Mouse (Mus musculus): ENCODE measurements around the gene Stk16. TPM values are rescaled to one million over a fixed set of nuclear protein-coding genes. Genes with fewer than 3 reads are reported as not detected.

The Stk16 gene
- total RNA-seq, 2 experiments from 2014 or later = 47.4 to 49.0 TPM

DNA sequence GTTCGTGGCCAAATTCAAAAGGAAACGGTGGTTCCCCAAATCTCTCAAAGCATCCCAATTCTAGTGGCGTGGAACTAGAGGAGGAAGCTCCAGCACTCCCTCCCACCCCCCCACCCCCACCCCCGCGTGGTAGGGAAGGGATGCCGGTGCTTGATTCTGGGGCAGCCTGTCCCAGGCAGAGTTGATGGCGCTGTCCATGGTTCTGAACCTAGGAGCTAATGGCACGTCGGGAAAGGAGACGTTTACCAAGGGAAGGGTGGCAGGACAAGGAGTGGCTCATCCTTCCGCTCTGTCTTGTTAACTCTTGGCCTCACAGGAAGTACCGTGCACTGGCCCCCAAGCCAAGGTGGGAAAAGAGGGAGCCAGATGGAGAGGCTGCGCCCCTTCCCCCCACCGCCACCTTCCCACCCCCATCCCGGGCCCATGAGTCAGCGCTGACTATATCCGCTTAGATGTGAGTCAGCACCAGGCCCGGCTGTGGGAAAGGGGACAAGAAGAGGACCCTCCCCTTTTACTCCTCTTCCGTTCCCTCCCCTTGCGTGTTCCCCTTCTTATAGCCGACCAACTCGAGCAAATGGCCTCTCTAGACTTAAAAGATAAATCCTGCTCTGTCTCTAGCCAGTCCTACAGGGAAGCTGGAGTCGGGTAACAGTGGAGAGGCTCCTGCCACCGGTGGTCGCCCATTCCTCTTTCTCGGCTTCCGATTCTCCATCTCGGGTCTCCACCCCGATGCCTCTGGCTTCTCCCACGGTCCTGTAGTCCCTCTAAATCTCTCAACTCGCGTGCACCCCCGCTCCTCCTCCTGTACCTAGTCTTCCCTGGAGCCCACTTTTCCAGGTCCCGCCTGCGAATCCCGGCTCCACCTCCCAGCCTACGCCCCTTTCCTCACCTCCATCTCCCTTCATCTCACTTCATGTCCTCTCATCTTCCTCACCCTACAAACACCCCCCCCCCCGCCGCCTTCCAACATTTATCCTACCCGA lies 52.6 kb downstream of the Stk16 start:
- DNase-seq (ENCODE audit: low spot score in 2 of 2) = peak in 1 of 2 experiments; percentile 77

DNA sequence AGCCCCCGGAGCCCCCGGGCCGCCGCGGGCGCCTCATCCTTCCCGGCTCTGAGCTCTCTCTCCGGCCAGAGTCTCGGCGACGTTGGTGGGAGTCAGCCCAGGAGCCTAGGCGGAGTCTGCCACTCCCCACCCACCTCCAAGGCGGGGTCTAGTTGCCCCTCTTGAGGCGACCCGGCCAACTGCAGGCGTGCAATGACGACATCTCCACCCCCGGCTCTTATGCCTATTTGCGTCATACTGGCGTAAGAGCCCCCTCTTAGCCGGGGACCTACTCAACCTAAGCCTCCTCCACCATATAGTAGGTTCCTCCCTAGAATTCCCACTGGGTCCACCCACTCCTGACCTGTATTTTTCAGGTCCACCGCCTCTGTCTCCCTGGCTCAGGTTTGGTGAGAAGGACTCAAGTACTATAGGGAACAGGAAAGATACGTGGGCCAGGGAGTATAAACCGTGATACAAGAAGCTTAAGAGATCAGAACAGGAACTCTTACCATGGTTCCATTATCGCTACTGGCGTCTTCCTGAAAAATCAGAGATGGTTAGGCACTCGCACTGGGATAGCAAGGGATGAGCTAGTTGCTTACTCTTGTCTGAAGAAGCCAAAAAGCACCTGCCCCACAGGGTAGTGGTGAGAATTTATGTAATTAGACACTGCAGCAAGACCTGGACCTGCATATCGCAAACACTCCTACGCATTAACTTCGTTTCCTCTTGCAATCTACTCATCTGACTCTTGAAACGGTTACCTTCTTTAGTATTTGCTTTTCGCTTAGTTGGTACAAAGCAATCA lies 53.6 kb downstream of the Stk16 start, which contains the start of gene Ptprn:
TSS of gene Ptprn (minus strand) at position 412 of the 790 bp plus-strand sequence.
- DNase-seq (ENCODE audit: low spot score in 2 of 2) = no peak

Small RNA genes within 50 kb of the gene (microRNA-seq; reads per million reads assigned to microRNA genes)
- not detected for gene Gm27943

Other genes with a start within 250 kb of the Stk16 start
- 1 to 10 TPM; 3.5 to 5.3 TPM for gene Nhej1, start 85.6 kb upstream of the Stk16 start, total RNA-seq (2021)
- under 1 TPM; 0.16 to 0.39 TPM for gene Slc23a3, start 76.9 kb upstream of the Stk16 start, total RNA-seq (2021)
- gene Cnppd1, start 68.1 kb upstream of the Stk16 start, total RNA-seq (2021) = 10 to 100 TPM; 29.1 to 29.7 TPM
- gene Retreg2, start 68.1 kb upstream of the Stk16 start, total RNA-seq (2021) = 10 to 100 TPM; 31.3 to 31.5 TPM
- gene Zfand2b, start 42.2 kb upstream of the Stk16 start, total RNA-seq (2021) = 10 to 100 TPM; 15.6 to 17.5 TPM
- 10 to 100 TPM; 29.8 to 31.8 TPM for gene Abcb6, start 30.4 kb upstream of the Stk16 start, total RNA-seq (2021)
- 10 to 100 TPM in 1 of 2 experiments, 1 to 10 TPM in 1; 9.4 to 12.7 TPM for gene Ankzf1, start 18.7 kb upstream of the Stk16 start, total RNA-seq (2021)
- 10 to 100 TPM; 47.0 to 51.4 TPM for gene Atg9a, start 18.6 kb upstream of the Stk16 start, total RNA-seq (2021)
- 10 to 100 TPM; 10.5 to 11.9 TPM for gene Glb1l, start within 50 bp of the Stk16 start, total RNA-seq (2021)
- gene Tuba4a, start 9.0 kb downstream of the Stk16 start, total RNA-seq (2021) = 100 to 1,000 TPM; 486 to 515 TPM
- gene A630095N17Rik, start 21.3 kb downstream of the Stk16 start, total RNA-seq (2021) = not detected
- 10 to 100 TPM; 41.5 to 48.8 TPM for gene Dnajb2, start 25.6 kb downstream of the Stk16 start, total RNA-seq (2021)
- gene Ptprn, start 53.7 kb downstream of the Stk16 start, total RNA-seq (2021) = under 1 TPM; 0.07 to 0.23 TPM
- not detected for gene Resp18, start 67.6 kb downstream of the Stk16 start, total RNA-seq (2021)
- 10 to 100 TPM; 65.0 to 70.5 TPM for gene Dnpep, start 107.2 kb downstream of the Stk16 start, total RNA-seq (2021)
- gene Des, start 149.5 kb downstream of the Stk16 start, total RNA-seq (2021) = 1,000 to 10,000 TPM; 1,760 to 1,859 TPM
- gene Speg, start 164.5 kb downstream of the Stk16 start, total RNA-seq (2021) = 100 to 1,000 TPM; 156 to 170 TPM
- gene Gmppa, start 225.1 kb downstream of the Stk16 start, total RNA-seq (2021) = 10 to 100 TPM; 43.5 to 49.3 TPM
- under 1 TPM in 1 of 2 experiments, not detected in 1; 0.13 TPM for gene Asic4, start 239.6 kb downstream of the Stk16 start, total RNA-seq (2021)